ENCODE assay signal across 23 mouse cellular contexts in genomic region chr13:104660042-104660680, GRCm38 (mm10).
DNase-seq lines count a peak whose midpoint lies in the region; ATAC-seq lines count a peak whose summit lies in the region.
"Had no signal": no experiment of that assay in that cellular context is flagged by ENCODE, and none has a peak within 500 bp of the region (broad histone marks: within the 10 kb centered on the region; RNA-seq: fewer than 3 reads in every experiment).

No protein-coding gene starts in this region.

- H3K4me1 ChIP-seq in forebrain, embryonic 14.5 days (ENCODE audit: control insufficient read depth, insufficient read depth, low read length) = no peaks in the 10 kb centered on the region
- no peaks in the 10 kb centered on the region for H3K4me1 ChIP-seq in forebrain, embryonic 10.5 days
- no peaks in the 10 kb centered on the region for H3K4me1 ChIP-seq in midbrain, embryonic 11.5 days (ENCODE audit: control insufficient read depth, insufficient read depth, low read length)
- H3K4me1 ChIP-seq in midbrain, embryonic 10.5 days = no peaks in the 10 kb centered on the region
- H3K4me1 ChIP-seq: hindbrain, embryonic 12.5 days had no signal

- WGBS in forebrain, embryonic 14.5 days = 86% methylated on average over 7 of the region's 7 CpGs
- WGBS in forebrain, embryonic 10.5 days = 92% methylated on average over 7 of the region's 7 CpGs
- WGBS in midbrain, embryonic 11.5 days = 91% methylated on average over 7 of the region's 7 CpGs
- WGBS in midbrain, embryonic 10.5 days = 94% methylated on average over 7 of the region's 7 CpGs

- H3K4me2 ChIP-seq in forebrain, embryonic 14.5 days (ENCODE audit: low read length) = no peak overlapping the region
- H3K4me2 ChIP-seq in midbrain, embryonic 11.5 days = no peak overlapping the region
- H3K4me2 ChIP-seq: embryonic facial prominence, embryonic 13.5 days; hindbrain, embryonic 12.5 days had no signal

- H3K9me3 ChIP-seq in forebrain, embryonic 14.5 days (replicated peaks; ENCODE audit: control insufficient read depth, low read length) = no peaks in the 10 kb centered on the region
- H3K9me3 ChIP-seq in forebrain, embryonic 10.5 days = no peaks in the 10 kb centered on the region
- no peaks in the 10 kb centered on the region for H3K9me3 ChIP-seq in midbrain, embryonic 11.5 days (ENCODE audit: control insufficient read depth, low read length)
- H3K9me3 ChIP-seq in midbrain, embryonic 10.5 days (replicated peaks) = no peaks in the 10 kb centered on the region
- H3K9me3 ChIP-seq: embryonic facial prominence, embryonic 13.5 days; heart, embryonic 10.5 days; hindbrain, embryonic 12.5 days had no signal

- no peak overlapping the region for H3K4me3 ChIP-seq in forebrain, embryonic 14.5 days (ENCODE audit: low read depth, low read length)
- no peak overlapping the region for H3K4me3 ChIP-seq in forebrain, embryonic 10.5 days
- H3K4me3 ChIP-seq in midbrain, embryonic 11.5 days (ENCODE audit: low read depth, low read length) = no peak overlapping the region
- no peak overlapping the region for H3K4me3 ChIP-seq in midbrain, embryonic 10.5 days
- H3K4me3 ChIP-seq: embryonic facial prominence, embryonic 13.5 days; heart, embryonic 10.5 days; hindbrain, embryonic 12.5 days had no signal

- peak; percentile 50 for DNase-seq in forebrain, embryonic 14.5 days (ENCODE audit: low spot score)
- DNase-seq in forebrain, embryonic 10.5 days (ENCODE audit: extremely low spot score, low spot score) = no peak
- DNase-seq in midbrain, embryonic 11.5 days (ENCODE audit: low spot score, missing footprints) = peak; percentile 72
- DNase-seq in midbrain, embryonic 10.5 days (ENCODE audit: low spot score) = no peak
- DNase-seq in R1 (ENCODE audit: low read depth, low spot score) = peak; percentile 61
- DNase-seq in cerebellum, adult 9-11 months = no peak
- no peak for DNase-seq in lung, adult 18-20 months
- DNase-seq: adrenal gland, postnatal 25 days; B cell, adult 2 months; cerebellum, adult 11-12 months; cerebellum, adult 9-10 months; cerebellum, postnatal 36 days; gastrocnemius, postnatal 10 days; heart, adult 18-20 months; heart, postnatal 10 days; heart, postnatal 4 days; kidney, adult 11 months had no signal

- H3K27ac ChIP-seq in forebrain, embryonic 14.5 days (ENCODE audit: low read depth, low read length) = no peak overlapping the region
- no peak overlapping the region for H3K27ac ChIP-seq in forebrain, embryonic 10.5 days
- no peak overlapping the region for H3K27ac ChIP-seq in midbrain, embryonic 11.5 days (ENCODE audit: low read depth, low read length)
- no peak overlapping the region for H3K27ac ChIP-seq in midbrain, embryonic 10.5 days (replicated peaks)
- H3K27ac ChIP-seq: embryonic facial prominence, embryonic 13.5 days; heart, embryonic 10.5 days; hindbrain, embryonic 12.5 days; hindbrain, postnatal 0 days had no signal

- 0 out of 2 replicates have a peak, but pooled peaks cover 8% of the 10 kb centered on the region for H3K36me3 ChIP-seq in forebrain, embryonic 14.5 days (ENCODE audit: control insufficient read depth, insufficient read depth, low read length)
- H3K36me3 ChIP-seq in forebrain, embryonic 10.5 days (replicated peaks) = peaks cover 18% of the 10 kb centered on the region
- no peaks in the 10 kb centered on the region for H3K36me3 ChIP-seq in midbrain, embryonic 11.5 days (ENCODE audit: control insufficient read depth, insufficient read depth, low read length)
- H3K36me3 ChIP-seq in midbrain, embryonic 10.5 days = peaks cover 21% of the 10 kb centered on the region

- H3K27me3 ChIP-seq in forebrain, embryonic 14.5 days (replicated peaks; ENCODE audit: control insufficient read depth, insufficient read depth, low read length) = no peaks in the 10 kb centered on the region
- no peaks in the 10 kb centered on the region for H3K27me3 ChIP-seq in forebrain, embryonic 10.5 days (ENCODE audit: poor library complexity, severe bottlenecking)
- no peaks in the 10 kb centered on the region for H3K27me3 ChIP-seq in midbrain, embryonic 11.5 days (ENCODE audit: control insufficient read depth, insufficient read depth, low read length)
- no peaks in the 10 kb centered on the region for H3K27me3 ChIP-seq in midbrain, embryonic 10.5 days (ENCODE audit: low read depth, poor library complexity, severe bottlenecking)
- H3K27me3 ChIP-seq: embryonic facial prominence, embryonic 13.5 days; hindbrain, embryonic 12.5 days had no signal

- H3K9ac ChIP-seq in forebrain, embryonic 14.5 days (ENCODE audit: low read length) = no peak overlapping the region
- no peak overlapping the region for H3K9ac ChIP-seq in midbrain, embryonic 11.5 days (ENCODE audit: low read length)
- H3K9ac ChIP-seq: embryonic facial prominence, embryonic 13.5 days; hindbrain, embryonic 12.5 days had no signal

- peak; percentile 84 for ATAC-seq in forebrain, embryonic 14.5 days
- ATAC-seq in midbrain, embryonic 11.5 days (ENCODE audit: low FRiP score) = no peak
- ATAC-seq: activated CD4-positive, CD25-positive, alpha-beta regulatory T cell, adult 4 months; CD4-positive, CD25-positive, alpha-beta regulatory T cell, adult 4 months; hindbrain, postnatal 0 days had no signal

Comparison
In these comparisons a context has a peak if more than half of its experiments do, and no peak if none do; other contexts are left out.
1. DNase-seq: peak in forebrain, embryonic 14.5 days (single experiment), midbrain, embryonic 11.5 days (single experiment) and R1 (single experiment); none in forebrain, embryonic 10.5 days (single experiment), midbrain, embryonic 10.5 days (single experiment), cerebellum, adult 9-11 months (single experiment) and lung, adult 18-20 months (0 of 2).